Comparison of ENCODE assay signal across 10 mouse cellular contexts in genomic region chr19:17650831-17651502, GRCm38 (mm10).
A peak's percentile ranks its signal among the peaks of the same experiment; 100 is the strongest.
DNase-seq lines count a peak whose midpoint lies in the region; ATAC-seq lines count a peak whose summit lies in the region.
"Had no signal": no experiment of that assay in that cellular context is flagged by ENCODE, and none has a peak within 500 bp of the region (broad histone marks: within the 10 kb centered on the region; RNA-seq: fewer than 3 reads in every experiment).

No protein-coding gene starts in this region.

- ATAC-seq in forebrain, embryonic 12.5 days (ENCODE audit: low FRiP score) = no peak
- peak; percentile 93 for ATAC-seq in hindbrain, embryonic 16.5 days
- ATAC-seq in limb, embryonic 15.5 days (ENCODE audit: insufficient number of reproducible peaks, low FRiP score, low TSS enrichment, low read depth) = peak; percentile 55; the same call in 1 of the 2 replicates
- no peak for ATAC-seq in megakaryocyte-erythroid progenitor cell, adult 5-6 weeks (replicated peaks; ENCODE audit: low FRiP score, low TSS enrichment, poor library complexity, severe bottlenecking)

- H3K4me1 ChIP-seq in forebrain, embryonic 10.5 days = peaks cover 20% of the 10 kb centered on the region
- 0 out of 2 replicates have a peak, but pooled peaks cover 6% of the 10 kb centered on the region for H3K4me1 ChIP-seq in forebrain, embryonic 12.5 days
- H3K4me1 ChIP-seq in hindbrain, embryonic 16.5 days (ENCODE audit: control insufficient read depth, insufficient read depth, low read depth, low read length) = peaks cover 9% of the 10 kb centered on the region
- H3K4me1 ChIP-seq in limb, embryonic 15.5 days = peaks cover 9% of the 10 kb centered on the region

- H3K9me3 ChIP-seq in forebrain, embryonic 10.5 days = no peaks in the 10 kb centered on the region
- no peaks in the 10 kb centered on the region for H3K9me3 ChIP-seq in forebrain, embryonic 12.5 days
- no peaks in the 10 kb centered on the region for H3K9me3 ChIP-seq in hindbrain, embryonic 16.5 days (ENCODE audit: control insufficient read depth, low read length)
- no peaks in the 10 kb centered on the region for H3K9me3 ChIP-seq in limb, embryonic 15.5 days

- no peak for DNase-seq in forebrain, embryonic 10.5 days (ENCODE audit: extremely low spot score, low spot score)
- peak; percentile 79 for DNase-seq in embryo, embryonic 10.5 days (ENCODE audit: low spot score)
- no peak for DNase-seq in left cerebral cortex, adult 9 months (ENCODE audit: low spot score in 2 of 2)
- DNase-seq in T-cell, adult 2 months (ENCODE audit: low spot score) = no peak
- DNase-seq: cerebellum, adult 9-10 months; heart, adult 2 months had no signal

- WGBS in forebrain, embryonic 10.5 days = 67% methylated on average over 5 of the region's 5 CpGs
- 65% methylated on average over 5 of the region's 5 CpGs for WGBS in forebrain, embryonic 12.5 days
- WGBS in hindbrain, embryonic 16.5 days = 27% methylated on average over 5 of the region's 5 CpGs
- WGBS in limb, embryonic 15.5 days = 11% methylated on average over 5 of the region's 5 CpGs

- no peaks in the 10 kb centered on the region for H3K27me3 ChIP-seq in forebrain, embryonic 10.5 days (ENCODE audit: poor library complexity, severe bottlenecking)
- H3K27me3 ChIP-seq in forebrain, embryonic 12.5 days = no peaks in the 10 kb centered on the region
- H3K27me3 ChIP-seq in hindbrain, embryonic 16.5 days (replicated peaks; ENCODE audit: control insufficient read depth, insufficient read depth, low read length) = no peaks in the 10 kb centered on the region
- H3K27me3 ChIP-seq in limb, embryonic 15.5 days = peaks cover 50% of the 10 kb centered on the region

- H3K4me3 ChIP-seq in forebrain, embryonic 10.5 days = no peak overlapping the region
- no peak overlapping the region for H3K4me3 ChIP-seq in forebrain, embryonic 12.5 days (replicated peaks)
- H3K4me3 ChIP-seq in hindbrain, embryonic 16.5 days (ENCODE audit: low read length) = no peak overlapping the region
- no peak overlapping the region for H3K4me3 ChIP-seq in limb, embryonic 15.5 days
- H3K4me3 ChIP-seq: heart, adult 2 months had no signal

- H3K27ac ChIP-seq in forebrain, embryonic 10.5 days = 0 out of 2 replicates have a peak overlapping the region, but pooled peaks have one; percentile 16
- no peak overlapping the region for H3K27ac ChIP-seq in forebrain, embryonic 12.5 days
- no peak overlapping the region for H3K27ac ChIP-seq in hindbrain, embryonic 16.5 days (ENCODE audit: low read depth, low read length)
- H3K27ac ChIP-seq in limb, embryonic 15.5 days = no peak overlapping the region
- H3K27ac ChIP-seq: heart, adult 2 months had no signal

- no peaks in the 10 kb centered on the region for H3K36me3 ChIP-seq in forebrain, embryonic 10.5 days (replicated peaks)
- H3K36me3 ChIP-seq in forebrain, embryonic 12.5 days (replicated peaks) = no peaks in the 10 kb centered on the region
- H3K36me3 ChIP-seq in hindbrain, embryonic 16.5 days (ENCODE audit: control insufficient read depth, insufficient read depth, low read length) = no peaks in the 10 kb centered on the region
- no peaks in the 10 kb centered on the region for H3K36me3 ChIP-seq in limb, embryonic 15.5 days

- no peak overlapping the region for H3K9ac ChIP-seq in forebrain, embryonic 12.5 days
- H3K9ac ChIP-seq in hindbrain, embryonic 16.5 days (ENCODE audit: low read depth, low read length) = no peak overlapping the region
- no peak overlapping the region for H3K9ac ChIP-seq in limb, embryonic 15.5 days

- H3K4me2 ChIP-seq in forebrain, embryonic 12.5 days = no peak overlapping the region
- H3K4me2 ChIP-seq in hindbrain, embryonic 16.5 days (ENCODE audit: low read length) = no peak overlapping the region
- no peak overlapping the region for H3K4me2 ChIP-seq in limb, embryonic 15.5 days

Comparison
In these comparisons a context has a peak if more than half of its experiments do, and no peak if none do; other contexts are left out.
1. ATAC-seq: peak in hindbrain, embryonic 16.5 days (single experiment) and limb, embryonic 15.5 days (single experiment); none in forebrain, embryonic 12.5 days (single experiment) and megakaryocyte-erythroid progenitor cell, adult 5-6 weeks (single experiment).